Mouse (Mus musculus) ovary, postnatal 36 days (tissue): Measurements from ENCODE around the gene Ankrd54.
"Not testable (repeated sequence)": the region's sequence is repeated elsewhere in the genome, so short reads cannot be mapped to it uniquely, and the experiment has no call there.

Experiments used
- DNase-seq: peaks from one replicate; pipeline ENCODE4 v3.0.0; 2022; ENCODE audit warnings: low spot score, mixed read lengths

Gene Ankrd54

DNA sequence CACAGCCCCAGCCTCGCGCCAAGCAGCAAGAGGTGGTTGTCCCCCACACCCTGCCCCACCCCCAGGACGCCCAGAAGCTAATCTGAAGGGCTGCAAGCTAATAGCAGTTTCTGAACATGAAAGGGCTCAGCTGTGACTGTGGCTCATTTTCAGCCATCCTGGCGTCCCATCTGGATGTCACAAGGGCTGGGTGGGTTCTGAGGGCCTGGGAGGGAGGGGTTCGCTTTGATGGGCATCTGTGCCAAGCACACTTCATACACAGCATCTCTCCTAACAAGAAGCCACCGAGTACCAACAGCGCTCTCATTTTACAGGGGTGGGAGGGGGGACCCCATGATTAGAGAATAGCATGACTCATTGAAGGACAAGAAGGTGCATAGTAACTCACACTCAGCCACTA lies 49.3 kb downstream of the Ankrd54 start:
- no peak for DNase-seq

DNA sequence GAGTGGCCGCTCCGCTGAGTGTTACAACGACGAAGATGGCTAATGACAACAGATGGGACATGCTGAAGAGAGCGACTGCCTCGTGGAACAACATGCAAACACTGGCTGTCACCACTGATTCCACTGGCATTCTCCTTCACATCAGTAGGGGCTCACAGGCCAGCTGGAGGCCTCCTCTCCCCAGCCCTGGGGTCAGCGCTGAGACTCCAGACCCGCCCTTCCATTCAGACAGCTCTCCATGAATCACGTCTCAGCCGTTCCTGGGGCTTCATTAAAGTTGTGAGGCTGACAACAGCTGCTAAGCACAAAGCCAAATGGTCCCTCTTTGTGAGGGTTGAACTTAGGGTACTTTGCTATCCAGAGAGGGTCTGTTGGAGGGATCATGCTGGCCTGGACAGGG lies 51.1 kb downstream of the Ankrd54 start:
- no peak for DNase-seq

DNA sequence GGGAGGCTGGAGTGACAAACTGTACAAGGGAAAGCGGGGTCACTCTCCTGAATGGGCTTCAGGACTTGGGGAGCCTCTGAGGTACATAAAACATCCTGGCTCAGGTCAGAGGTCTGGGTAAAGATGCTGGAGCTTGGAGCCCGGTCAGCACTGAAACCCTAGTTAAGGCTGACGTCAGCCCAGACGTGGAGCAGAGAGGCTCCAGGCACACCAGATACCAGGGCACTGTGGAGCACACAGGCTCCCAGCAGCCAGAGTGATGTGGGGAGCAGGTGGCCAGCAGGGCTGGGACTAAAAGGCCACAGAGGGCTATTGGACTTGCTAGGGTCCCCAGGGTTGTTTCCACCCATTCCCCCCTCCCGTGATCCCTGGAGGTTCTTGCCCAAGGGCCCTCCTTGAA lies 53.0 kb downstream of the Ankrd54 start:
- DNase-seq: no peak

DNA sequence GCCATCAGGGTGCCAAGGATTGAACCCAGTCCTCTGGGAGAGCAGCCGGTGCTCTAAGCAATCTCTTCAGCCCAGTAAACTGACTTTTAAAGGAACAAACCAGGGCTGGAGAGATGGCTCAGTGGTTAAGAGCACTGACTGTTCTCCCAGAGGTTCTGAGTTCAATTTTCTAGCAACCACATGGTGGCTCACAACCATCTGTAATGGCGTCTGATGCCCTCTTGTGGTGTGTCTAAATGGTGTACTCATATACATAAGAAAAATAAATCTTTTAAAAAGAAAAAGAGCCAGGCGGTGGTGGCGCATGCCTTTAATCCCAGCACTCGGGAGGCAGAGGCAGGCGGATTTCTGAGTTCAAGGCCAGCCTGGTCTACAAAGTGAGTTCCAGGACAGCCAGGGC lies 54.9 kb downstream of the Ankrd54 start:
- not testable (repeated sequence) for DNase-seq

DNA sequence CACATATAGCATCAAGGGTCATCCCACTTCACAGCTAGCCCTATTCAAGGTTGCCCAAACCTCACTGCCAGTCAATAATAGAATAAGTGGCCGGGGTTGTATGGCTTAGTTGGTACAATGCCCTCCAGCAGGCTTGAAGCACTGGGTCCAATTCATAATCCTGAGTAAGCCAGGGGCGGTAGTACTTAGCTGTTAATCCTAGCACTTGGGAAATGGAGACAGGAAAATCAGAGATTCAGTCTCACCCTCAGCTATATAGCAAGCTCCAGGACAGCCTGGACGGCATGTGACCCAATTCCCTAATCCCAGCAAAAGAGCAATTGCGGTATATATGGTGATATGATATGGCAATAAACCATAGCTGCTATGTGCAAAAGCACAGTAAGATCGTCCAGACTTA lies 55.6 kb downstream of the Ankrd54 start:
- DNase-seq: no peak

DNA sequence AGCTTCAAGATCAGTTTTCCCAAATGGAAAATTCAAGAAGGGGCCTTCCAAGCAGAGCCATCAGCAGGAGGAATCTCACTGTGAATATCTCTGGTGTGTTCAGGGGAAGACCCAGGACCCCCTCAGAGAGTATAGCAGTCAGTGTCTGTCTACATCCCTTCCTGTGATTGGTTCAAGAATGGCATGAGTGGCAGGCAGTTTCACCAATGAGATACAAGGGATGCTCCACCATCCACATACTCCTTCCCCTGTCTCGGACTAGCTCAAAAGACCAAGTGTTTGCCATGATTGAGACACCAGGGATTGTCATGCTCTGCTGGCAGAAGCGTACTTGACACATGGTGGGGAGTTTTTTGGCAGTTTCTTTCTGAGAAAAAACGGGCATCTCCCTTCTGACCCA lies 56.1 kb downstream of the Ankrd54 start:
- no peak for DNase-seq

DNA sequence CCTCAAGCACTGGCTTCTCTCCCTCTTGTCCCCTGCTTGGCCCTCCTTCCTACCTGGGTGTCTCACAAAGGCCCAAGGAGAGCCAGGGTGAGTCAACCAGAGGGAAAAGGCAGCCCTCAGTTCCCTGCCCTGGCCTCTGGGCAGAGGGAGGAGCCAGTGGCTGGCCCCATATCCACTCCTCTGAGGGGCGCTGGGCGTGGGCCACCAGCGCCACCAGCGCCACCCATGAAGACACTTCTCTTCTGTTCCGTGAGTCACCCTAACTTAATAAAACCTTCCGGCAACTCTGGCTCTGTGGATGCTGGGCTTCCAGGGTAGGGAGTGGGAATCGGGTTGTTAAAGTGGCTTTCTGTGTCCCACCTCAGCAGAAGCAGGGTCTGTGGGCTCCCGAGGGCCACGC lies 57.1 kb downstream of the Ankrd54 start:
- DNase-seq: no peak
